Mouse (Mus musculus): ENCODE results near the gene Nthl1. TPM values are rescaled to one million over a fixed set of nuclear protein-coding genes. Genes with fewer than 3 reads are reported as not detected.

The Nthl1 gene
- polyA plus RNA-seq (2015; fragmentation: Nextera tagmentation; extraction: Ambion mirVana) = 12.5 and 12.7 TPM in 2 replicates

- Histone ChIP-seq H3K4me3 (peak within 1 kb of the TSS; percentile 69), H3K4me2 (replicated peaks) (peak within 1 kb of the TSS; percentile 85), H3K36me3 (peaks cover 33% of the 10 kb centered on the region), H3K4me1 (peaks cover 18% of the 10 kb centered on the region), H3K27me3 (no peaks in the 10 kb centered on the region), H3K27ac (replicated peaks) (peak within 1 kb of the TSS; percentile 70), H3K9me3 (no peaks in the 10 kb centered on the region), H3K9ac (replicated peaks) (peak within 1 kb of the TSS; percentile 68)
- 1% methylated on average over 51 of the region's 51 CpGs for WGBS
- ATAC-seq (replicated peaks) = peak; percentile 93
Observed at GRCm38 (mm10) chr17:24632167-24632812, at the start of gene Nthl1, which contains the start of gene Tsc2. Gene Nthl1, plus strand, starts transcription at chr17:24632680. Gene Tsc2, minus strand, starts transcription at chr17:24632630.

GRCm38 (mm10) chr17:24583599-24584460, 48.6 kb upstream of the Nthl1 start:
- no peaks in the 10 kb centered on the region for H3K27me3 ChIP-seq
- ATAC-seq (replicated peaks) = no peak
- H3K9ac ChIP-seq (replicated peaks) = no peak overlapping the region
- H3K4me2 ChIP-seq (replicated peaks) = no peak overlapping the region
- no peak overlapping the region for H3K4me3 ChIP-seq
- H3K36me3 ChIP-seq = peaks cover 74% of the 10 kb centered on the region
- H3K9me3 ChIP-seq = no peaks in the 10 kb centered on the region
- H3K27ac ChIP-seq (replicated peaks) = no peak overlapping the region
- WGBS = 61% methylated on average over 5 of the region's 5 CpGs
- no peaks in the 10 kb centered on the region for H3K4me1 ChIP-seq

DNA sequence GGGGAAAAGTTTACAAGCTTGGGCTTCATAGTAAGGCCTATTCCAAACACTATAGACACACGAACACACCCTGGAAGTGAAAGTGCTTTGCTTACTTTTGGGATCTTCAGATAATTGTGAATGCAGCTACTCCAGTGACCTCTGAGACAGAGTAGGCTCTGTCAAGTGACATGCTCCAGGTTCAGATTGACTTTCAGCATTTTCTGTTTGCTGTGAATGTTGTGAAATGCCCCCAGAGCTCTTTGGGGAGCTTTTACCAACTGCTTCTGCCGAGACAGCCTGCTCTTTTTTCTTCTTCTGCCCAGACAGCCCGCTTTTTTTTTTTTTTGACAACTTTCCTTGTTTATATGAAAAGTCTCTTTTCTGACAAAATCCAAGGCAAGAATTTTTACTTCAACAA, 48.0 kb upstream of the Nthl1 start:
- Histone ChIP-seq H3K9ac (replicated peaks) (no peak overlapping the region), H3K27ac (replicated peaks) (no peak overlapping the region), H3K9me3 (no peaks in the 10 kb centered on the region), H3K4me3 (no peak overlapping the region), H3K4me1 (no peaks in the 10 kb centered on the region), H3K27me3 (no peaks in the 10 kb centered on the region), H3K4me2 (replicated peaks) (no peak overlapping the region), H3K36me3 (peaks cover 77% of the 10 kb centered on the region)
- ATAC-seq (replicated peaks) = no peak
- 83% methylated on average over 3 of the region's 3 CpGs for WGBS

GRCm38 (mm10) chr17:24586532-24586931, 45.9 kb upstream of the Nthl1 start:
- Histone ChIP-seq H3K4me2 (replicated peaks) (no peak overlapping the region), H3K27ac (replicated peaks) (no peak overlapping the region), H3K36me3 (peaks cover 75% of the 10 kb centered on the region), H3K9me3 (no peaks in the 10 kb centered on the region), H3K9ac (replicated peaks) (no peak overlapping the region), H3K4me1 (no peaks in the 10 kb centered on the region), H3K27me3 (no peaks in the 10 kb centered on the region), H3K4me3 (no peak overlapping the region)
- ATAC-seq (replicated peaks) = no peak
- 95% methylated on average over 4 of the region's 4 CpGs for WGBS

- WGBS = 83% methylated on average over 3 of the region's 3 CpGs
- Histone ChIP-seq H3K9me3 (no peaks in the 10 kb centered on the region), H3K4me3 (no peak overlapping the region), H3K27ac (replicated peaks) (no peak overlapping the region), H3K36me3 (peaks cover 85% of the 10 kb centered on the region), H3K9ac (replicated peaks) (no peak overlapping the region), H3K4me2 (replicated peaks) (no peak overlapping the region), H3K27me3 (no peaks in the 10 kb centered on the region), H3K4me1 (no peaks in the 10 kb centered on the region)
- ATAC-seq (replicated peaks) = no peak
Observed at GRCm38 (mm10) chr17:24590943-24591342, 41.5 kb upstream of the Nthl1 start.

GRCm38 (mm10) chr17:24591695-24592094, 40.8 kb upstream of the Nthl1 start:
- Histone ChIP-seq H3K4me1 (no peaks in the 10 kb centered on the region), H3K27me3 (no peaks in the 10 kb centered on the region), H3K9me3 (no peaks in the 10 kb centered on the region), H3K9ac (replicated peaks) (no peak overlapping the region), H3K4me3 (no peak overlapping the region), H3K4me2 (replicated peaks) (no peak overlapping the region), H3K36me3 (peaks cover 85% of the 10 kb centered on the region), H3K27ac (replicated peaks) (no peak overlapping the region)
- 97% methylated on average over 5 of the region's 5 CpGs for WGBS
- no peak for ATAC-seq (replicated peaks)

- no peak overlapping the region for H3K4me2 ChIP-seq (replicated peaks)
- no peak overlapping the region for H3K9ac ChIP-seq (replicated peaks)
- H3K27ac ChIP-seq (replicated peaks) = no peak overlapping the region
- ATAC-seq (replicated peaks) = no peak
- no peak overlapping the region for H3K4me3 ChIP-seq
- H3K4me1 ChIP-seq = no peaks in the 10 kb centered on the region
- WGBS = 91% methylated on average over 5 of the region's 5 CpGs
- no peaks in the 10 kb centered on the region for H3K9me3 ChIP-seq
- no peaks in the 10 kb centered on the region for H3K27me3 ChIP-seq
- H3K36me3 ChIP-seq = peaks cover 87% of the 10 kb centered on the region
Observed at GRCm38 (mm10) chr17:24593248-24593647, 39.2 kb upstream of the Nthl1 start.

DNA sequence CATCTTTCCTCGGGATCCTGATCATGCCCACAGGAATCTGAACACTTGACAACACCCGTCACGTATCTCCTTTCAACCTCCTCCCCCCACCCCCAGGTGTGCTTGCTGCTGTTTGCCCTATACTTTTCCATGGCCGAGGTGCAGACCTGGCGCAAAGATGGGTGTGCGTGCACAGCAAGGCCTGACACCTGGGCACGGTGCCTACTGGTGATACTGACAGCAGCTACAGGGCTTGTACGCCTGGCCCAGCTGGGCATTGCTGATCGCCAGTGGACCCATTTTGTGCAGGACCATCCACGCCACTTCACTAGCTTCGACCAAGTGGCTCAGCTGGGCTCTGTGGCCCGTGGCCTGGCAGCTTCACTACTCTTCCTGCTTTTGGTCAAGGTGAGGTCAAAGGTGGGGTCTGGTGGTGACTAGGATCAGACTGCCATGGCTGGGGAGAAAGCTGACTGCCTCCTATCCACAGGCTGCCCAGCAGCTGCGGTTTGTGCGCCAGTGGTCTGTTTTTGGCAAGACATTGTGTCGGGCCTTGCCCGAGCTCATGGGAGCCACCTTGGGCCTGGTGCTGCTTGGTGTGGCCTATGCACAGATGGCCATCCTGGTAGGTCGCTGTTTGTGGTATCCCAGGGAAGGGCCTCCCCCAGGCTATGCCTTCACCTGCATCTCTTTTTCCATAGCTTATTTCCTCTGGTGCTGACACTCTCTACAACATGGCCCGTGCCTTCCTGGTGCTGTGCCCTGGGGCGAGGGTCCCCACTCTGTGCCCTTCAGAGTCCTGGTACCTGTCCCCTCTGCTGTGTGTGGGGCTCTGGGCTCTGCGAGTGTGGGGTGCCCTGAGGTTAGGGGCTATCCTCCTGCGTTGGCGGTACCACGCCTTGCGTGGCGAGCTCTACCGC, 38.2 kb upstream of the Nthl1 start:
- no peaks in the 10 kb centered on the region for H3K9me3 ChIP-seq
- H3K4me3 ChIP-seq = no peak overlapping the region
- H3K9ac ChIP-seq (replicated peaks) = no peak overlapping the region
- H3K36me3 ChIP-seq = peaks cover 92% of the 10 kb centered on the region
- ATAC-seq (replicated peaks) = 0 out of 2 replicates have a peak, but pooled peaks have one; percentile 36
- WGBS = 93% methylated on average over 26 of the region's 26 CpGs
- no peak overlapping the region for H3K4me2 ChIP-seq (replicated peaks)
- H3K27ac ChIP-seq (replicated peaks) = no peak overlapping the region
- H3K27me3 ChIP-seq = no peaks in the 10 kb centered on the region
- H3K4me1 ChIP-seq = no peaks in the 10 kb centered on the region

DNA sequence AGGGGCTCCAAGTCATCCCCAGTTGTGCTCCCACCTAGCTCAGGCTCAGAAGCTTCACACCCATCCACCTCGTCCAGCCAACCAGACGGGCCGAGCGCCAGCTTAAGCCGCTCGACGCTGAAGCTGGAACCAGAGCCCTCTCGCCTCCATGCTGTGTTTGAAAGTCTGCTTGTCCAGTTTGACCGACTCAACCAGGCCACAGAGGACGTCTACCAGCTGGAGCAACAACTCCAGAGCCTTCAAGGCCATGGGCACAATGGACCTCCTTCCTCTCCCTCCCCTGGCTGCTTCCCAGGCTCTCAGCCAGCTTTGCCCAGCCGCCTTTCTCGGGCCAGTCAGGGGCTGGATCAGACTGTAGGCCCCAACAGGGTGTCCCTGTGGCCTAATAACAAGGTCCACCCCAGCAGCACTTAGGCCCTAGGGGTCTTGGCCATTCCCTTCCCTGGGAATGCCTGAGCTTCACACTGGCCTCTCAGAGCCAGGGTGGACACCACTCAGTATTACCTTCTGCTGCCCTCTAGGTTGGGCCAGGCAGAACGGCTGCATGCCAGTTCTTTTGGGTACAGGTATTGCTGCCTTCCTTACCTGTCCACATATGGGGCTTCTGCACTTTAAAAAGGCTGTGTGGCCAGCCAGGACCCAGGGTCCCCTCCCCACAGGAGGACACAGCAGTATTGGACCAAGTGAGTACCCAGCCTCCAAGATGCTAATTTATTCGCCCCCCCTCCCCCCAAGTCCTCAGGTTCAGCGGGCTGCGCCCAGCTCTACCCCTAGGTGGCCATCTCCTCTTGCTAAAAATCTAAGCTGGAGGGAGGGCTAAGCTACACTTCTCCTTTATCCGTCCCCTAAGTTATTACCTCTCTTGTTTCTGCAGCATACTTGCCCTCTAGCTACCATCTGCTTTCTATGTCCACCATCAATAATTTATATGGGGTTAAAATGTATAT, 37.1 kb upstream of the Nthl1 start:
- no peaks in the 10 kb centered on the region for H3K4me1 ChIP-seq
- no peak overlapping the region for H3K4me3 ChIP-seq
- H3K9ac ChIP-seq (replicated peaks) = no peak overlapping the region
- peaks cover 94% of the 10 kb centered on the region for H3K36me3 ChIP-seq
- ATAC-seq (replicated peaks) = no peak
- no peaks in the 10 kb centered on the region for H3K9me3 ChIP-seq
- no peak overlapping the region for H3K4me2 ChIP-seq (replicated peaks)
- H3K27me3 ChIP-seq = no peaks in the 10 kb centered on the region
- no peak overlapping the region for H3K27ac ChIP-seq (replicated peaks)
- WGBS = 72% methylated on average over 17 of the region's 17 CpGs

DNA sequence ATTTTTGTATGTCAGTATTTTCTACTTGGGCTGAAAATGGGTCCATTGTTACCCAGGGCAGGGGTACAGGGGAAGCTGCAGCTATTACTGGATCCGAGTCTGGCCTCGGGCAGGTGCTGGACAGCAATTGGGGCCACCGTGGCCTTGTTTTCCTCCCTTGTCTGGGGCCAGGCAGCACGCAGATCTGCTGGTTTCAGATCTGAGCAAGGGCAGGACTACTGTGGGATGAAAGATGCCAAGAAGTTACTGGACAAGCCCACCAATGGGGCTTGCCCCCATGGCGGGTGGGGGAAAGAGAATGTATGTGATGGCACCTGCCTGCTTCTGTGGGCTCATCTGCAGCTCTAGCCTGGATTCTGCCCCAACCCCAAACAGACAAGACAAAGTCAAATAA, 36.4 kb upstream of the Nthl1 start:
- no peak for ATAC-seq (replicated peaks)

More for the DNA sequence above, 36.4 kb upstream of the Nthl1 start:
- no peak overlapping the region for H3K9ac ChIP-seq (replicated peaks)
- H3K27me3 ChIP-seq = no peaks in the 10 kb centered on the region
- H3K36me3 ChIP-seq = peaks cover 87% of the 10 kb centered on the region
- WGBS = 89% methylated on average over 5 of the region's 5 CpGs
- H3K4me2 ChIP-seq (replicated peaks) = no peak overlapping the region
- H3K9me3 ChIP-seq = no peaks in the 10 kb centered on the region
- H3K27ac ChIP-seq (replicated peaks) = no peak overlapping the region
- no peaks in the 10 kb centered on the region for H3K4me1 ChIP-seq
- no peak overlapping the region for H3K4me3 ChIP-seq
